Mouse (Mus musculus) gonadal fat pad, adult 2 months (tissue): ENCODE results near the gene Vwa8. TPM values are rescaled to one million over a fixed set of nuclear protein-coding genes. Genes with fewer than 3 reads are reported as not detected.
"Not testable (repeated sequence)": the region's sequence is repeated elsewhere in the genome, so short reads cannot be mapped to it uniquely, and the experiment has no call there.

ENCODE experiments used
- DNase-seq: peaks from one replicate; pipeline ENCODE4 v3.0.0-alpha.2; 2012; ENCODE audit warnings: low read depth
- polyA plus RNA-seq: library from polyadenylated mRNA; depleted of rRNA; stranded (reverse); fragments of >200 nt; gene quantifications from 2 replicates; pipeline ENCODE4 v1.2.3, GENCODE M21; 2012

Vwa8 gene
- polyA plus RNA-seq, 1 experiment, result 22.2 TPM

GRCm38 (mm10) chr14:78885915-78886534, 37.2 kb downstream of the Vwa8 start:
- DNase-seq, result no peak

- no peak for DNase-seq
Measured at GRCm38 (mm10) chr14:78886566-78887234, 37.8 kb downstream of the Vwa8 start.

GRCm38 (mm10) chr14:78887494-78887893, 38.6 kb downstream of the Vwa8 start:
- DNase-seq, result not testable (repeated sequence)

GRCm38 (mm10) chr14:78895496-78895895, 46.6 kb downstream of the Vwa8 start:
- DNase-seq, result no peak

- DNase-seq, result no peak
Measured at GRCm38 (mm10) chr14:78896252-78896651, 47.4 kb downstream of the Vwa8 start.

- DNase-seq, result no peak
Measured at GRCm38 (mm10) chr14:78900770-78901169, 51.9 kb downstream of the Vwa8 start.

- DNase-seq, result no peak
Measured at GRCm38 (mm10) chr14:78908205-78908863, 59.5 kb downstream of the Vwa8 start.

DNA sequence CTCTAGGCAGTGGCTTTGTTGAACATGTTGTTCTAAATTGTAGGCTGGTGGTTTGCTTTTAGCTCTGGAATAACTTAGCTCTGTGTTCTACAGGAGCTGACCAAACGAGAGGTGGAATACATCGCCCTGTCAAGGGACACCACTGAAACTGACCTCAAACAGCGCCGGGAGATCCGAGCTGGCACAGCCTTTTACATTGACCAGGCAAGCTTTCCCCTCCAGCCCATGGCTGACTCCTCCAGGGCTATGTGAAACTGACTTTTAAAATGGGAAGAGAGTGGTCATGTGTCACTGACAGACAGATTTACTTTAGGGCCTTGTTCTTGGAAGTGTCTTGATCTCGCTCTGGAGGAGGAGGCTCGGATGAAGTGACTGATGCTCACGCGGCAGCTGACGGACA, 63.2 kb downstream of the Vwa8 start:
- no peak for DNase-seq

GRCm38 (mm10) chr14:78914180-78914579, 65.3 kb downstream of the Vwa8 start:
- DNase-seq, result no peak

- DNase-seq, result no peak
Measured at GRCm38 (mm10) chr14:78916691-78917090, 67.8 kb downstream of the Vwa8 start.

GRCm38 (mm10) chr14:78921219-78921618, 72.4 kb downstream of the Vwa8 start:
- DNase-seq, result no peak

DNA sequence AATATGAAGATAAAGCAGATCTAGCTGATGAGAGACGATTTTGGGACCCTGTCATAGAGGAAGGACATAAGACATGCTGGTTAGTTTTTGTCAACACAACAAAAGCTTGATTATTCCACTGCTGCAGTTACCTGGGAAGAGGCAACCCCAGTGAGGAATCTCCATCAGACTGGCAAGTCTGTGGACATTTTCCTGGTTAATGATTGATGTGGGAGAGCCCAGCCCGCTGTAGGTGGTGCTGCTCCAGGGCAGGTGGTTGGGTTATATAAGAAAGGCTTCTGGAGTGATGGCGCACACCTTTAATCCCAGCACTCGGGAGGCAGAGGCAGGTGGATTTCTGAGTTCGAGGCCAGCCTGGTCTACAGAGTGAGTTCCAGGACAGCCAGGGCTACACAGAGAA, 74.8 kb downstream of the Vwa8 start:
- DNase-seq, result no peak

DNA sequence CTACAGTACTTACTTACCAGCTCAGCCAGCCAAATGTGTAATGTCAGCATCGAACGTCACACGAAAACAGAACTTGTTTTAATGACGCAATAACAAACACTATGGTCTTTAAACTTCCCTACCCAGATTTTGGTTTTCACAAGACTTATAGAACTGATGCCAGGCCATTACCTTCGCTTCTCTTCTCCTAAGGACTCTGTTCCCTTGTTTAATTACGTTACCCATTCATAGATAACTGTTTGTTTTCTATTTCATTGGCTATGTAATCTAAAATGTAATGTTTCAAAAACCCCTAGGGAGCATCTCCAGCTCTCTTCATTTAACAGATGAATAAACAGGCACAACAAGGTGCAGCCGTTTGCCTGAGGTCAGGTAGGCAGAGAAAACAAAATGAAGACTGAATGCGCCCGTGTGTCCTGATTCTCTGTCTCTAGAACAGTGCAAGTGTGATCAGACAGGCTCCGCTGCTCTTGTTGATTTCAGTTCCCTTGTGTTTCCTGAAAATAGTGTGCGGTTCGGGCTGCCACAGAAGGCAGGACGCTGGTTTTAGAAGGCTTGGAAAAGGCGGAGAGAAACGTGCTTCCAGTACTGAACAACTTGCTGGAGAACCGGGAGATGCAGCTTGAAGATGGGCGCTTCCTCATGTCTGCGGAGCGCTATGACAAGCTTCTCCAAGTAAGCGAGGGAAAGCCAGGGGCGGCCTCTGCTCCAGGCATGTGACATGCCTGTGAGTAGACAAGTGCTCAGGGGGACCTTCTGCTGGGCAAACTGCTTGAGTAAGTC, 76.1 kb downstream of the Vwa8 start:
- DNase-seq, result no peak

DNA sequence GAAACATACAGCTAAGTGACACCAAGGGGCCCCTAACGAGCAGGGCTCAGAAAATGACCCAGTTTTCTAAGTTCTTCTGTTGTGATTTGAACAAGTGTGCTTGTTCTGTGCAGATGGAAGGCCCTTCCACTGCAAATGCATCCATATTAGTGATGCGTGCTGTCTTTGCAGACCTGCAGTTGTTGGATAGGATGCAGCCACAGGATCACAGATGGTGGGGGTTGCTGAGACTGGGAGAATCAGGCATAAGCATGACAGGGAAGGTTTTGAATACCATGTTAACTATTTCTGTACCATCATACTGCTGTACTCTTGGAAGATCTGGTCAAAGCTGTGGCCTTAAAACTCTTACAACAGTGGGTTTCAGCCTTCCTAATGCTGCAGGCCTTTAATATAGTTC, 83.2 kb downstream of the Vwa8 start:
- no peak for DNase-seq

DNA sequence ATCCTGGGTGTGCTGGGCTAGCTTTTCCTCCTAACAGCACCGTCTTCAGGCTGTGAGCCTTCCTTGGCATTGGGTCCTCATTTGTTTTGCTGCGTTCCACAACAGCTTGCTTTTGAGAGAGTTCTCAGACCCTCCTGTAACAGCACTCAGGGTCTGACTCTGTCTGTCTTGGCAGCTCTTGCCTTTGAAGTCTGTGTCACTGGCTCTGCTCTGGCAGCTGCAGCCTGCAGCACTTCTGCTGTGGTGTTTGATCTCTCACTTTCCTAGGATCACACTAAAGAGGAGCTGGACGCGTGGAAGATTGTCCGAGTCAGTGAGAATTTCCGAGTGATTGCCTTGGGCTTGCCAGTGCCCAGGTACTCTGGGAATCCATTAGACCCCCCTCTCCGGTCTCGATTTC, 84.5 kb downstream of the Vwa8 start:
- DNase-seq, result no peak

GRCm38 (mm10) chr14:78934596-78934995, 85.7 kb downstream of the Vwa8 start:
- DNase-seq, result no peak

DNA sequence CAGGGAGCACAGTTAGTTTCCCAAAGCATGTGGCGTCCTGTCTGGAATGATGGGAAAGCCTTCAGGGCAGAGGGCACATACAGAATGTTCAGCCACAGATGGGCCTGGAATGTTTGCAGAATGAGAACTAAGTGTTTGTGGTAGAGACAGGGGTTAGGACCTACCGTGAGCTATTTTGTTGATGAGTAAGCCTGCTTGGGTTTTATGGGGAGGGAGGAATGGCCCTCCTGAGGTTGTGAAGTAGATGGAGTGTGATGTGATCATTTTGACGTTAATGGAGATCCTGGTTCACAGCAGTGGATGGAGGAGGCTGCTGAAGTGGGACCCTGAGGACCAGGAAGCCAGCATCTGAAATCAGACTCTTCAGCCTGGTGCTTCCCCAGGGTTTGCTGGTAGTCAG, 86.9 kb downstream of the Vwa8 start:
- no peak for DNase-seq

GRCm38 (mm10) chr14:78941741-78942475, 93.1 kb downstream of the Vwa8 start:
- DNase-seq, result no peak

GRCm38 (mm10) chr14:78955745-78956144, 106.9 kb downstream of the Vwa8 start:
- DNase-seq, result no peak

DNA sequence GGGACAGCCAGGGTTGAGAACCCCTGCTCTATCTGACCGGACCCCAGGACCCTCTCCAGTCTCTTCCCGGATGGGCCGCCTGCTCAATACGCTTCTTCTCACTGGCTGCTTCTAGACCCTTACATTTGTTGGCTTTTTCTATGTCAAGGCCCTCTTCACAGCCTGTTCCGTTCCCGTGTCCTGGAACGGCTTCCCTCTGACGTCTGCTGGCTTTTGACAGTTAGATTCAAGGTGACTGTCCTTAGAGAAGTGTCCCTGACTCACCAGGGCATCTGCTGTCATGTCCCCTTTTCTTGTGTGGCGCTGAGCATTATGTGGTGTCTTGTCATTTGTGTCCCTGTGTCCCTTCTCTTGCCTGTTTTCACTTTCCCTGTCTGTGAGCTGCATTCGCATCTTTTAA, 121.8 kb downstream of the Vwa8 start:
- DNase-seq, result no peak

GRCm38 (mm10) chr14:78972424-78972823, 123.6 kb downstream of the Vwa8 start:
- no peak for DNase-seq

GRCm38 (mm10) chr14:78983104-78983503, 134.3 kb downstream of the Vwa8 start:
- no peak for DNase-seq
